Mouse (Mus musculus): ENCODE data around the gene Rrp8.
"Not testable (repeated sequence)": the region's sequence is repeated elsewhere in the genome, so short reads cannot be mapped to it uniquely, and the experiment has no call there.

The Rrp8 gene

GRCm38 (mm10) chr7:105747776-105748175, 10.6 kb upstream of the Rrp8 start:
- no peak for DNase-seq (ENCODE audit: low spot score in 2 of 2)

GRCm38 (mm10) chr7:105743926-105744590, 6.9 kb upstream of the Rrp8 start, which contains the start of gene Taf10:
Gene Taf10 (minus strand): TSS chr7:105744361.
- DNase-seq (ENCODE audit: low spot score in 2 of 2): peak; percentile 72 to 85

DNA sequence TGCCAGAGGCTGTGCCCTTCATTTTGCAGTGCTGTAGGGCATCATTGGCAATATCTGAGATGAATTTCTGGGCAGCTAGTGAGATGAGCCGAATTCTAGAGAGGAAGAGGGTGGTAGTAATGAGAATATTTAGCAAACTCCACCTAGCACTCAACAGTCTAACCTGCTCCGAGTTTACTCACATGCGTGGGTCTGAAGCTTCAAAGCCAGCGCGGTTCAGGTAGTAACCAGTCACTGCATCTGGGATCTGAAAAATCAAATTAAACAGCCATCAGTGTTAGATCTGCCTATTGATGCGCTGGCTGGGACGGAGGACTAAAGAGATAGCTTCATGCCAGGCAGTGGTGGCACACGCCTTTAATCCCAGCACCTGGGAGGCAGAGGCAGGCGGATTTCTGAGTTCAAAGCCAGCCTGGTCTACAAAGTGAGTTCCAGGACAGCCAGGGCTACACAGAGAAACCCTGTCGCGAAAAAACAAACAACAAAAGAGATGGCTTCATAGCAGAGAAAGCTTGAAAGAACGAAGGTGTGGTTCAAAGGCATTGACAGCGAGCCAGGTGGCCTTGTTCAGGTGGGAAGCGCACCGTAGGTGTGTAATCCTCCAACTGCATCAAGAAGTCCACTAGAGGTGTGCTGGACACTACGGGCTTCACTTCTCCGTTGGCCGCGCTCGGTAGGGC, 6.2 kb upstream of the Rrp8 start:
- not testable (repeated sequence) for DNase-seq (ENCODE audit: low spot score in 2 of 2)

DNA sequence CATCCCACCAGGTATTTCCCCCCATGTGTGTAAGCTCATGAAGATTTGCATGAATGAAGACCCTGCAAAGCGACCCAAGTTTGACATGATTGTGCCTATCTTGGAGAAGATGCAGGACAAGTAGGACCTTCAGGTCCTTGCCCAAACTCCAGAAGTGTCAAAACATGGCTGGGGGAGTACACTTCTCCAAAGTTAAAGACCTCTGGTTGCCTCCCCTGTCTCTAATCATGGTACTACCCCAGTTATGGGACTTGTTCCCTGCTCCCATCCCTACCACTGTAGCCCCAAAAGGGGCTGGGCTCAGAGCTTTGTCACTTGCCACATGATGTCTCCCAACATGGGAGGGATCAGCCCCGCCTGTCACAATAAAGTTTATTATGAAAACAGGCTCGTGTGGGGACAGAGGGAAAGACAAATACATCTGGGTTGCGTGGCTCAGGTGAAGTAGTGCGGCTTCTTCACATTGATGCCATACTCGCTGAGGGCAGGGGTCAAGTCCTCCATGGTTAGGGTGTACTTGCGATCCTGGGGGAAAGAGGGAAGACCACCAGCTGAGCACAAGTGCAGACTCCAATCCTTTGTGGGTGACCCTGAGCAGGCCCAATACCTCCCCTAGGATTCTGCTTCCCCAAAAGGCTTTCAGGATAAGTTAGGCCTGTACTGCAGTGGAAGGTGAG, 5.5 kb upstream of the Rrp8 start:
- not testable (repeated sequence) for DNase-seq (ENCODE audit: low spot score in 2 of 2)

- no peak for DNase-seq (ENCODE audit: low spot score in 2 of 2)
Measured at GRCm38 (mm10) chr7:105741978-105742377, 4.8 kb upstream of the Rrp8 start.

- DNase-seq (ENCODE audit: low spot score in 2 of 2): no peak
Measured at GRCm38 (mm10) chr7:105740851-105741250, 3.7 kb upstream of the Rrp8 start.

GRCm38 (mm10) chr7:105740089-105740795, 3.1 kb upstream of the Rrp8 start:
- DNase-seq (ENCODE audit: low spot score in 2 of 2): no peak

GRCm38 (mm10) chr7:105738948-105739347, 1.8 kb upstream of the Rrp8 start:
- DNase-seq (ENCODE audit: low spot score in 2 of 2): peak in 1 of 2 experiments; percentile 66

DNA sequence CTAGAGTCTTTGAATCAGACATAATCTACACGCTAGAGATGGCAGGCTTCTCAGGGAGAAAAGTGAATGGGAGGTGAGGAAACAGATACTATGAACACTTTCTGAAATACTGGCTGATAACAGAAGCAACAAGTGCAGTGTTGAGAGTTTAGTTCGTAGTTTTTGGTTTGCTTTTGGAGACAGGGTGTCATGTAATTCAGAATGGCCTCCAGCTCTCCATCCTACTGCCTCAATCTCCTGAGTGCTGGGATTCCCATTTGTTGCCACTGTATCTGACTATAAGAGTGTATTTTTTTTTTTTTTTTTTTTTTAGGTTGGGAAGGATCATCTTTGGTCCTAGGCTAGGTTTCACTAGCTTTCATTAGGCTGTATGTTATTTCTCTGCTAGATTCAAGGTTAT, 1.1 kb upstream of the Rrp8 start:
- DNase-seq (ENCODE audit: low spot score in 2 of 2): no peak

DNA sequence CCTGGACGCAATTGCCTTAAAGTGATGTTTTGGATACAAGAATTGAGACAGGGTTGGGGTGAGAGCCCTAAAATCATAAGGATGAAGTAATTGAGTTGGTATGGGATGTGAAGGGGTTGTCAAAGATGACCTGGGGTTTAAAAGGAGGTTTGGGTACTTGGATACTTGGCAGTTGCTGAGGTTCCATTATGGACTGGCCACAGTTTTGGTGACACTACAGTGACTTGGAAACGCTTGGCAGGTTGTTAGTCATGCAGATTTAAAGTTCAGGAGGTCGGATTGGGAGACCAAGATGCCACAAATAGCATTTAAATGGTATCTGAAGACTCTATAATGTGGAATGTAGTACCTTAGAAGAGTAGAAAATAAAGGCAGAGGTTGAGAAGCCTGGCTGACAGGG, 463 bp upstream of the Rrp8 start:
- DNase-seq (ENCODE audit: low spot score in 2 of 2): no peak

DNA sequence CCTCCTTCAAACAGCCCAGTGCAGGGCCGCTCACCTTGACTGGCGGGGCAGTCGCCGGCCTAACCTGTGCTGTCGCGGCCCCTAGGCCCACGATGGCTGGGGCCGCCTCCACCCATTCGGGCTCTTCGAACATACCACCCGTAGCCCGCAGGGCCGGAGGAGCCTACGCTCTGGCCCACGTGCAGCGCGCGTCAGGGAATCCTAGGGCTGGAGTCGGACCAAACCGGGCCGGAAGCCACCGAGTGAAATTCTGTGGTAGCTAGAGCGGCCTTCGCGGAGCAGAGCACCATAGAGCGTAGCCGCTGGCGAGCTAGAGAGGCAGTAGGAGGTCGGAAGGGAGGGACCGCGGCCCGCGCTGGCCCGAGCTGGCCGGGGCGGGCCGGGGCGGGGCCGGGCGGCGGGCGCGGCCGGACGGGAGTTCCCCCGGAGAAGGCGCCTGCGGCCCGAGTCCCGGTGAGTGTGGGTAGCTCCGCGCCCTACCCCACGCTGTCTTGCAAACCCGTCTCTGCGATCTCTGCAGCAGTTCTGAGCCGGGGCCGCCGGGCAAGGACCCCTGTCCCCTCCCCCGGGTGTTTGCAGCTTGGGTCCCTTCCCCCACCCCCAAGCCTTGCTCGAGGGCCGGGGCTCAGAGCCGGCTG, 802 bp downstream of the Rrp8 start, which contains the start of gene Ilk:
TSS of gene Ilk (plus strand) at position 329 of the 638 bp plus-strand sequence.
- peak; percentile 85 to 94 for DNase-seq (ENCODE audit: low spot score in 2 of 2)

DNA sequence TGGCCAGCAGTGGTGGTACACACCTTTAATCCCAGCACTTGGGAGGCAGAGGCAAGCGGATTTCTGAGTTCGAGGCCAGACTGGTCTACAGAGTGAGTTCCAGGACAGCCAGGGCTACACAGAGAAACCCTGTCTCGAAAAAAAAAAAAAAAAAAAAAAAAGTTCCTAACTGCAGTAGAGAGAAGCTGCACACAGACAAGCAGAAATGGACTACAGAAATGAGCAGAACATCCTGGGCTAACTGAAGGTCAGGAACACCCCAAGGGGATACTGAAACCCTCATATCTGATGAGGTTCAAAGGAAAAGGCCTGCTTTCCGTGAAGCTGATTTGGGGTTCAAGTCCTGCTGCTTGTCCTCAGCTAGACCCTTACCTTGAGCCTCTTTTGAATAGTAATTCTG, 1.7 kb downstream of the Rrp8 start:
- DNase-seq (ENCODE audit: low spot score in 2 of 2): not testable (repeated sequence)

- DNase-seq (ENCODE audit: low spot score in 2 of 2): no peak
Measured at GRCm38 (mm10) chr7:105734826-105735225, 2.4 kb downstream of the Rrp8 start.

GRCm38 (mm10) chr7:105733836-105734235, 3.3 kb downstream of the Rrp8 start:
- DNase-seq (ENCODE audit: low spot score in 2 of 2): no peak

- no peak for DNase-seq (ENCODE audit: low spot score in 2 of 2)
Measured at GRCm38 (mm10) chr7:105728701-105729428, 8.3 kb downstream of the Rrp8 start.

DNA sequence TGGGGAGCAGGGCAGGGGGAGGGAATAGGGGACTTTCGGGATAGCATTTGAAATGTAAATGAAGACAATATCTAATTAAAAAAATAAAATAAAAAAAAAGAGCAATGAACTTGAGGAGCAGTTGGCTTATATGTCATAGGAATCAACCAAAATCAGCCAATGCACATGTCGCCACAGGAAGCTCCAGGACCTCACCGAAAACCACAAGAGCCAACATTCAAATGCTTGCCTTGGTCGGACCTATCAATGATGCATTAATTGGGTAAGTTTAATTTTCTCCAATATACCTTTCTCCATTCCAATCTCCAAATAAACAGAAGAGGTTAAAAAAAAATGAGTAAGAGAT, 10.2 kb downstream of the Rrp8 start:
- DNase-seq (ENCODE audit: low spot score in 2 of 2): no peak

GRCm38 (mm10) chr7:105726144-105726979, 10.8 kb downstream of the Rrp8 start:
- DNase-seq (ENCODE audit: low spot score in 2 of 2): no peak

DNA sequence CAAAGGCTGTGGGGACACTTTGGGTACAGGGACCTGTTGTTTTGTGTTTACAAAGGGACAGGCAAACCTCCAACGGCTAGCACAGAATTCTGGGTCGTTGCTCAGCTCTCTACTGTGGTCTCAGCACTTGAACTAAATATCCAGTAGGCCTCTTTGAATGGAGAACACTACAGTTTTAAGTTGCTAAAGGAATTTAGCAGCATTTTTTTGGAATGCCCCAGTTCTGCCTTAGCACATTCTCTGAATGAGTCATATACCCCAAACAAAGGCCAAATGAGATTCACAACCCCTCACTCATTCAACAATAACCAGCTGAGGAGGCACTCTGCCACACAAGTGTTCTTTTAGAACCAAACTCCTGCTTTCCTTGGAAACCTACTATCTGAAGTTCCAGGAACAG, 15.3 kb downstream of the Rrp8 start:
- DNase-seq (ENCODE audit: low spot score in 2 of 2): no peak

DNA sequence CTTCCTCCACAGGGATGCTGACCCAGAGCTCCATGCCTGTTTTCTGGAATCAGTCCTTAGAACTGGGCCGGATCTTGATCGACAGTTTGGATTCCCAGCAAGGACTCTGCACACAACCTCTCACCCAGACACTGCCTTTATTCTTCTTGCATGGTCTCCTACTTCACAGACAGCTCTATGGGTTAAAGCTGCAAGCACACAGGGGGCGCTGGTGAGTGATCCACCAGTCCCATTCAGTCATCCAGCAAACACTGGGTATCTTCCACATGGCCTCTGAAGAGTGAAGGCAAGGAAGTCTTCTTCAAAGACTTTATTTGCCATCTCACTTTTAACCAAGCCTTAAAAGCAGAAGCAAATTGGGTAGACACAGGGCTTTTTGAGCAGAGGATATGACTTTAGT, 21.8 kb downstream of the Rrp8 start:
- no peak for DNase-seq (ENCODE audit: low spot score in 2 of 2)

DNA sequence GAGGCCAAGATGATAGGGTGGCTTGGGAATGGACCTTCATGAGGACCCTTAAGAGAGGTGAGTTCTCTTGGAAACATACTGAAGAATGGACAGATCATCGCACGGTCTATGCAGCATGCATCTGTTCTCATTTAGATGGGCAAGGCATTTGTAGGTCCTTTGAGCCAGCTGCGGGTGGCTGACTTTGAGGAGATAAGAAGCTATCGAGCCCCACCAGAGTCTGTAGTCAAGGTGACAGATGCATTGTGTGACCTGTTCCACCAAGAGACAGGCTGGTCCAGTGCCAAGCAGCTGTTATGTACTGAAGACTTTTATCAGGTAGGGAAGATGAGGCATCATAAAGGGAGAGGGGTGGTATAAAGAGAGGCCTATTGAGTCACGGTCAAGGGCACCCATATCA, 28.5 kb downstream of the Rrp8 start:
- no peak for DNase-seq (ENCODE audit: low spot score in 2 of 2)
